Mouse (Mus musculus): ENCODE measurements around the gene AY761184.
"Not testable (repeated sequence)": the region's sequence is repeated elsewhere in the genome, so short reads cannot be mapped to it uniquely, and the experiment has no call there.

AY761184 gene

DNA sequence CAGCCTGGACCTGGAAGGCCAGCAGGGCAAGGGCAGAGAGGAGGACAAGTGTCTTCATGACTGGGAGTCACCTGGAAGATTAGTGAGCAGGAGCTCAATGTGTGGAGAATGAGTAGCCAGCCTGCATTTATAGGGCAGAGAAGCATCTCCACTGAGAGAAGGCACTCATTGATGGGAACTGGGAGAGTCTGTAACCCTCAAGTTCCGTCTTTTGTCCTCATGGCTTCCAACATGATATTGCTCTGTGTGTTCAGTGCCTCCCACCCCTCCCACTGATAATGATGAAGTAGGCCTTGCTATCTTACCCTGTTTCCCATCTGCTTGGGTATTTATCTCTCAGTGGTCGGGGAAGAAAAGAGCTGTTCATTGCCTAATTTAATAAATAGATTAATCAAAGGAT is at the start of gene AY761184:
Gene AY761184, minus strand, starts transcription at position 101 of the 400 bp plus-strand sequence.
- not testable (repeated sequence) for DNase-seq (ENCODE audit: low spot score in 2 of 2)

DNA sequence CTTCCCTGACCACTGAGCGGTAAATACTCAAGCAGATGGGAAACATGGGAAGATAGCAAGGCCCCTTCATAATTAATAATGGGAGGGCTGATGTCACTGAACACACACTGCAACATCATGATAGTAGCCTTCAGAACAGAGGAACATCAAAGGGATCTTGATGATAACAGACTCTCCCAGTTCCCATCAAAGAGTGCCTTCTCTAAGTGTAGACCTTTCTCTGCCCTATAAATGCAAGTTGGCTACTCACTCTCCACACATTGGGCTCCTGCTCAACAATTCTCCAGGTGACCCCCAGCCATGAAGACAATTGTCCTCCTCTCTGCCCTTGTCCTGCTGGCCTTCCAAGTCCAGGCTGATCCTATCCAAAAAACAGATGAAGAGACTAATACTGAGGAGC is 37.9 kb downstream of the AY761184 start, which contains the start of gene Defa34:
Gene Defa34, plus strand, starts transcription at position 301 of the 400 bp plus-strand sequence.
- DNase-seq (ENCODE audit: low spot score in 2 of 2) = not testable (repeated sequence)

DNA sequence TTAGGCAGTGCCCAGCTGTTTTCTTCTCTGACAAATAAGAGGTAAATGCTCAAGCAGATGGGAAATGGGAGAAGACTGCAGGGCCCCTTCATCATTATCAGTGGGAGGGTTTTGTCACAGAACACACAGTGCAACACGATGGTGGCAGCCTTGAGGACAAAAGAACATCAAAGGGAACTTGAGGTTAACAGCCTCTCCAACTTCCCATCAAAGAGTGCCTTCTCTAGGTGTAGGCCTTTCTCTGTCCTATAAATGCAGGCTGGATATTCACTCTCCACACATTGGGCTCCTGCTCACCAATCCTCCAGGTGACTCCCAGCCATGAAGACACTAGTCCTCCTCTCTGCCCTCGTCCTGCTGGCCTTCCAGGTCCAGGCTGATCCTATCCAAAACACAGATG is 48.0 kb downstream of the AY761184 start, which contains the start of gene Defa17:
Gene Defa17, plus strand, starts transcription at position 301 of the 400 bp plus-strand sequence.
- DNase-seq (ENCODE audit: low spot score in 2 of 2) = not testable (repeated sequence)

Measured in frontal cortex, postnatal 14 days (tissue).